Mouse (Mus musculus) brain, embryonic 14.5 days (tissue): Measurements from ENCODE around the gene Vmn2r81.

Experiments
- CTCF ChIP-seq: fragments of 200-500 bp; IDR thresholded peaks from 2 replicates; pipeline ENCODE4 v1.5.1; 2012; ENCODE audit warnings: inconsistent platforms, mild to moderate bottlenecking, moderate library complexity, borderline replicate concordance; ENCODE audit not compliant: insufficient read depth, insufficient read length; ENCODE audit errors: extremely low read depth
- POLR2A ChIP-seq: fragments of 200-500 bp; IDR thresholded peaks from 2 replicates; pipeline ENCODE4 v1.6.1; 2012; ENCODE audit warnings: mild to moderate bottlenecking, inconsistent platforms, borderline replicate concordance; ENCODE audit not compliant: poor library complexity, insufficient read depth, insufficient read length, severe bottlenecking; ENCODE audit errors: extremely low read depth

- TF ChIP-seq CTCF (no peak), POLR2A (no peak)
Measured at GRCm38 (mm10) chr10:79322737-79323086, 75.2 kb downstream of the Vmn2r81 start.
